Mouse (Mus musculus) neutrophil, adult 5-6 weeks (primary cell): ENCODE data around the gene Stk40. TPM values are rescaled to one million over a fixed set of nuclear protein-coding genes. Genes with fewer than 3 reads are reported as not detected.
A peak's percentile ranks its signal among the peaks of the same experiment; 100 is the strongest.

Source experiments
- ATAC-seq: fragments of 151-379, 151-347 bp; 2 replicates; pipeline ENCODE4 v1.8.0; 2017; ENCODE audit warnings: mild to moderate bottlenecking, moderate TSS enrichment; ENCODE audit not compliant: insufficient number of reproducible peaks, poor library complexity, low FRiP score, severe bottlenecking; ENCODE audit errors: extremely low read depth
- total RNA-seq: library from RNA; stranded (forward); fragments of 200-1000 nt; gene quantifications from 2 replicates; pipeline ENCODE4 v1.2.3, GENCODE M21; 2017

Stk40 gene
- total RNA-seq, 1 experiment from 2014 or later, result 65.2 TPM

GRCm38 (mm10) chr4:126096464-126097111 is 7.2 kb upstream of the Stk40 start, which contains the start of gene Lsm10:
Lsm10 (plus strand) TSS chr4:126096623.
- ATAC-seq, result peak; percentile 100

- ATAC-seq, result no peak
These were observed 6.0 kb upstream of the Stk40 start for GRCm38 (mm10) chr4:126097711-126098253.

GRCm38 (mm10) chr4:126099365-126099764 is 4.4 kb upstream of the Stk40 start:
- no peak for ATAC-seq

- ATAC-seq, result no peak
These were observed 3.0 kb upstream of the Stk40 start for GRCm38 (mm10) chr4:126100764-126101163.

GRCm38 (mm10) chr4:126102061-126102841 is 1.5 kb upstream of the Stk40 start:
- ATAC-seq, result no peak

- peak; percentile 74 for ATAC-seq
These were observed 638 bp upstream of the Stk40 start for GRCm38 (mm10) chr4:126103057-126103581.

- ATAC-seq, result no peak
These were observed 711 bp downstream of the Stk40 start for GRCm38 (mm10) chr4:126104261-126105075.

GRCm38 (mm10) chr4:126105131-126105783 is 1.5 kb downstream of the Stk40 start:
- no peak for ATAC-seq

GRCm38 (mm10) chr4:126108061-126108740 is 4.4 kb downstream of the Stk40 start:
- no peak for ATAC-seq

GRCm38 (mm10) chr4:126109613-126110373 is 6.0 kb downstream of the Stk40 start:
- ATAC-seq, result no peak

GRCm38 (mm10) chr4:126110374-126111152 is 6.8 kb downstream of the Stk40 start:
- peak; percentile 86 for ATAC-seq

GRCm38 (mm10) chr4:126111153-126111549 is 7.4 kb downstream of the Stk40 start:
- no peak for ATAC-seq

GRCm38 (mm10) chr4:126113243-126113642 is 9.5 kb downstream of the Stk40 start:
- no peak for ATAC-seq

GRCm38 (mm10) chr4:126113943-126114342 is 10.2 kb downstream of the Stk40 start:
- peak; percentile 51 for ATAC-seq

GRCm38 (mm10) chr4:126115411-126115810 is 11.7 kb downstream of the Stk40 start:
- no peak for ATAC-seq

GRCm38 (mm10) chr4:126115871-126116521 is 12.2 kb downstream of the Stk40 start:
- no peak for ATAC-seq
